Comparison of ENCODE assay signal across 12 mouse cellular contexts in the genomic region with DNA sequence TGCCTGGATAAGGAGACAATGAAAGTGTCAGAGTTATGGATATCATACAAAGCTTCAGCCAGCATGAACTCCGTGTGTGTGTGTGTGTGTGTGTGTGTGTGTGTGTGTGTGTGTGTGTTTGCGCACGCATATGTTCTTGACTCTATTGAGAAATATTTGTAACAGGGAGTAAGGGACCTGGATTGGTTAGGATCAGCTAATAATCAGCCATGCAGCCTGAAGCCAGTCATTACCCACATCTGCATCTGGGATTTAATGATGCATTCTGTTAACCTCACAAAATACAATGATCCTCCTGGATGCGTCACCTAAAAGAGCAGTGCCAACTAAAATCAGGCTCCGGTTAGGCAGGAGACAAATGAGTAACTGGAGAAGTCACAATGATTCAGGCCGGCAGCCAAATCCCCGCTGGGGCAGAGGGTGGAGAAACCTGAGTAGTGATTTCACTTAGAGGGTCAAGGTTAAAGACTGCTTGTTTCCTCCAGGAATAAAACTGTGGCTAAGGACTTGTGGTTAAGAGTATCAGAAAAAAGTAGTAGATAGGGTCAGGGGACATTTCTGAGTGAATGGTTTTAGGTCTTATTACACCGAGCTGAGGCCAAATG.
A peak's percentile ranks its signal among the peaks of the same experiment; 100 is the strongest.
DNase-seq lines count a peak whose midpoint lies in the region; ATAC-seq lines count a peak whose summit lies in the region.
"Had no signal": no experiment of that assay in that cellular context is flagged by ENCODE, and none has a peak within 500 bp of the region (broad histone marks: within the 10 kb centered on the region; RNA-seq: fewer than 3 reads in every experiment).

No protein-coding gene starts in this region.

- no peaks in the 10 kb centered on the region for H3K4me1 ChIP-seq in neural tube, embryonic 12.5 days
- no peaks in the 10 kb centered on the region for H3K4me1 ChIP-seq in embryonic facial prominence, embryonic 13.5 days
- H3K4me1 ChIP-seq in neural tube, embryonic 14.5 days (ENCODE audit: control insufficient read depth, insufficient read depth, low read length): no peaks in the 10 kb centered on the region
- H3K4me1 ChIP-seq: heart, embryonic 13.5 days; limb, embryonic 13.5 days had no signal

- H3K9ac ChIP-seq in neural tube, embryonic 12.5 days: no peak overlapping the region
- no peak overlapping the region for H3K9ac ChIP-seq in embryonic facial prominence, embryonic 13.5 days
- H3K9ac ChIP-seq in neural tube, embryonic 14.5 days (replicated peaks; ENCODE audit: low read depth, low read length): no peak overlapping the region
- H3K9ac ChIP-seq: heart, embryonic 13.5 days; limb, embryonic 13.5 days had no signal

- H3K36me3 ChIP-seq in neural tube, embryonic 12.5 days: no peaks in the 10 kb centered on the region
- H3K36me3 ChIP-seq in embryonic facial prominence, embryonic 13.5 days: no peaks in the 10 kb centered on the region
- H3K36me3 ChIP-seq in neural tube, embryonic 14.5 days (ENCODE audit: control insufficient read depth, insufficient read depth, low read length): no peaks in the 10 kb centered on the region
- H3K36me3 ChIP-seq: heart, embryonic 13.5 days; limb, embryonic 13.5 days had no signal

- H3K4me2 ChIP-seq in neural tube, embryonic 12.5 days (replicated peaks): no peak overlapping the region
- no peak overlapping the region for H3K4me2 ChIP-seq in embryonic facial prominence, embryonic 13.5 days
- no peak overlapping the region for H3K4me2 ChIP-seq in neural tube, embryonic 14.5 days (ENCODE audit: low read depth, low read length)
- H3K4me2 ChIP-seq: heart, embryonic 13.5 days; limb, embryonic 13.5 days had no signal

- H3K27ac ChIP-seq in neural tube, embryonic 12.5 days: no peak overlapping the region
- H3K27ac ChIP-seq in embryonic facial prominence, embryonic 13.5 days: no peak overlapping the region
- no peak overlapping the region for H3K27ac ChIP-seq in neural tube, embryonic 14.5 days (ENCODE audit: low read depth, low read length)
- H3K27ac ChIP-seq: heart, embryonic 13.5 days; limb, embryonic 13.5 days had no signal

- H3K9me3 ChIP-seq in neural tube, embryonic 12.5 days: no peaks in the 10 kb centered on the region
- H3K9me3 ChIP-seq in embryonic facial prominence, embryonic 13.5 days: no peaks in the 10 kb centered on the region
- no peaks in the 10 kb centered on the region for H3K9me3 ChIP-seq in neural tube, embryonic 14.5 days (ENCODE audit: control insufficient read depth, low read length)
- H3K9me3 ChIP-seq: heart, embryonic 13.5 days; limb, embryonic 13.5 days had no signal

- no peak for DNase-seq in neural tube, embryonic 10.5 days (ENCODE audit: extremely low spot score, low spot score)
- peak; percentile 66 for DNase-seq in kidney, adult 18-20 months
- no peak for DNase-seq in c-Kit-positive CD71-positive TER-119-positive erythroid progenitor cells, embryonic 14.5 days (ENCODE audit: low spot score)
- no peak for DNase-seq in gastrocnemius, postnatal 36 days
- DNase-seq: cerebellum, adult 9-10 months; right cerebral cortex, postnatal 4 days had no signal

- intact Hi-C loops in gastrocnemius, postnatal 36 days (cut with DNase I): no loop called here

- H3K27me3 ChIP-seq in neural tube, embryonic 12.5 days (replicated peaks): no peaks in the 10 kb centered on the region
- no peaks in the 10 kb centered on the region for H3K27me3 ChIP-seq in embryonic facial prominence, embryonic 13.5 days
- H3K27me3 ChIP-seq in neural tube, embryonic 14.5 days (ENCODE audit: control insufficient read depth, insufficient read depth, low read length): no peaks in the 10 kb centered on the region
- H3K27me3 ChIP-seq: heart, embryonic 13.5 days; limb, embryonic 13.5 days had no signal

- 63% methylated on average over 8 of the region's 8 CpGs for WGBS in neural tube, embryonic 12.5 days
- WGBS in embryonic facial prominence, embryonic 13.5 days: 34% methylated on average over 8 of the region's 8 CpGs
- 46% methylated on average over 8 of the region's 8 CpGs for WGBS in neural tube, embryonic 14.5 days

- no peak overlapping the region for H3K4me3 ChIP-seq in neural tube, embryonic 12.5 days
- H3K4me3 ChIP-seq in embryonic facial prominence, embryonic 13.5 days: no peak overlapping the region
- H3K4me3 ChIP-seq in neural tube, embryonic 14.5 days (ENCODE audit: low read depth, low read length): no peak overlapping the region
- H3K4me3 ChIP-seq: heart, embryonic 13.5 days; limb, embryonic 13.5 days had no signal

- ATAC-seq in neural tube, embryonic 12.5 days (ENCODE audit: low FRiP score, low read depth): peak; percentile 53; the same call in 1 of the 2 replicates
- ATAC-seq in embryonic facial prominence, embryonic 13.5 days (ENCODE audit: insufficient number of reproducible peaks, insufficient read depth, low FRiP score, low TSS enrichment, low read depth): 0 out of 2 replicates have a peak, but pooled peaks have one; percentile 15
- ATAC-seq in neural tube, embryonic 14.5 days (ENCODE audit: low read depth): peak; percentile 69
- no peak for ATAC-seq in inflammation-experienced regulatory T-cells, adult 6 months
